Mouse (Mus musculus) cerebellum, adult 2 months (tissue): ENCODE data around the gene Kif27. TPM values are rescaled to one million over a fixed set of nuclear protein-coding genes. Genes with fewer than 3 reads are reported as not detected.

Source experiments
- DNase-seq, 2 experiments: peaks; one replicate each; pipeline ENCODE4 v3.0.0; 2021
- H3K27ac ChIP-seq: fragments of 200-500 bp; 2 replicates; pipeline ENCODE4 v1.5.1; 2012; ENCODE audit warnings: low read length, control low read depth, inconsistent platforms; ENCODE audit not compliant: insufficient read depth
- H3K27me3 ChIP-seq: fragments of 200-500 bp; 2 replicates; pipeline ENCODE4 v1.6.1; 2012; ENCODE audit warnings: inconsistent platforms, mild to moderate bottlenecking, low read length, moderate library complexity; ENCODE audit not compliant: control insufficient read depth, insufficient read depth
- H3K4me1 ChIP-seq: fragments of 200-500 bp; 2 replicates; pipeline ENCODE4 v1.6.1; 2011; ENCODE audit warnings: low read length; ENCODE audit not compliant: control insufficient read depth, insufficient read depth
- H3K4me3 ChIP-seq: fragments of 200-500 bp; replicated peaks from 2 replicates; pipeline ENCODE3; 2011; ENCODE audit warnings: mild to moderate bottlenecking, low read depth, low read length, control low read depth; ENCODE audit not compliant: insufficient read depth
- CTCF ChIP-seq: fragments of 200-500 bp; IDR thresholded peaks from 2 replicates; pipeline ENCODE4 v1.5.1; 2011; ENCODE audit warnings: low read depth, mild to moderate bottlenecking, control low read depth, low read length, moderate library complexity, borderline replicate concordance; ENCODE audit not compliant: insufficient read depth
- POLR2A ChIP-seq: fragments of 200-500 bp; IDR thresholded peaks from 2 replicates; pipeline ENCODE4 v1.6.1; 2011; ENCODE audit warnings: low read length, control low read depth, borderline replicate concordance; ENCODE audit not compliant: insufficient read depth
- WGBS: fragments of 180-500 bp; shearing (Covaris S2); methylation state at CpG from one replicate; pipeline ENCODE4 v1.1.7; 2018; 5-methylcytosine and 5-hydroxymethylcytosine counted together
- polyA plus RNA-seq: library from polyadenylated mRNA; depleted of rRNA; stranded (reverse); fragments of >200 nt; gene quantifications from 2 replicates; pipeline ENCODE4 v1.2.3, GENCODE M21; 2012

Gene Kif27
- polyA plus RNA-seq, 1 experiment = 0.47 TPM

DNA sequence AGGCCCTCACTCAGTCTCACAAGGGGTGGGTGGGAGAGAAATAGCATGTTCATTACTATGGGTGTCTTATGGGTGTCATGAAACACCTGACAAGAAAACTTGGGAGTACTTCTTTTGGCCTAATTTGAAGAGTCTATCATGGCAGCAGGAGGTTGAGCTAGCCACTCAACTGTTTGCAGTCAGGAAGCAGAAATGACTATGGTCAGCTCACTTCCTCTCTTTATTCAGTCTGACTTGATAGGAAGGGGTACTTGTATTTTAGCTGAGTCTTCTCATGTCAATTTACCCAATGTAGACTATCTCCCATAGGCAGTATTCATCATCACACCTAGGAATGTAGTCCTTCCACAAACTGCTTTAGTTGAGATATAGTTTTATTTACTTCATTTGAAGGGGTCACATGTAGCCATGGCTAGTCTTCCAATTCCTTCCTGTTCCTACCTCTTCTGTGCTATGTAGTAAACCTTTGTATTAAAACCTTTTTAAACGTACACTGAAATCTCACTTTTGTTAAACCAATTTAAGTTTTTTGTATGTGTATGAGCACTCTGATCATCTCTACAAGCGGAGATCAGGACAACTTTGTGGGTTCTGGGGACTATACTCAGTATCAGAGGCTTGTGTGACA is 30.5 kb upstream of the Kif27 start:
- Histone ChIP-seq H3K4me1 (no peaks in the 10 kb centered on the region), H3K27me3 (no peaks in the 10 kb centered on the region), H3K4me3 (no peak overlapping the region), H3K27ac (no peak overlapping the region)
- TF ChIP-seq POLR2A (no peak), CTCF (no peak)
- DNase-seq = no peak
- whole genome bisulfite sequencing = 80% methylated on average over 2 of the region's 2 CpGs

- WGBS = 50% methylated on average over 3 of the region's 3 CpGs
- TF ChIP-seq POLR2A = no peak
- no peak for TF ChIP-seq CTCF
- no peak overlapping the region for H3K4me3 ChIP-seq
- H3K27me3 ChIP-seq = no peaks in the 10 kb centered on the region
- no peak for DNase-seq
- no peak overlapping the region for H3K27ac ChIP-seq
- H3K4me1 ChIP-seq = no peaks in the 10 kb centered on the region
Observed at GRCm38 (mm10) chr13:58388379-58388778, 29.5 kb upstream of the Kif27 start.

GRCm38 (mm10) chr13:58387948-58388347 is 29.0 kb upstream of the Kif27 start:
- H3K27ac ChIP-seq = no peak overlapping the region
- H3K27me3 ChIP-seq = no peaks in the 10 kb centered on the region
- no peak overlapping the region for H3K4me3 ChIP-seq
- peak; percentile 77 for TF ChIP-seq CTCF
- TF ChIP-seq POLR2A = no peak
- WGBS = 20% methylated on average over 7 of the region's 7 CpGs
- peak; percentile 52 to 61 for DNase-seq
- no peaks in the 10 kb centered on the region for H3K4me1 ChIP-seq

- Histone ChIP-seq H3K27ac (no peak overlapping the region), H3K27me3 (no peaks in the 10 kb centered on the region), H3K4me3 (peak overlapping the region; percentile 71), H3K4me1 (no peaks in the 10 kb centered on the region)
- WGBS = 85% methylated on average over 7 of the region's 7 CpGs
- TF ChIP-seq CTCF = no peak
- no peak for TF ChIP-seq POLR2A
- DNase-seq = no peak
Observed at GRCm38 (mm10) chr13:58385547-58385920, 26.6 kb upstream of the Kif27 start.

DNA sequence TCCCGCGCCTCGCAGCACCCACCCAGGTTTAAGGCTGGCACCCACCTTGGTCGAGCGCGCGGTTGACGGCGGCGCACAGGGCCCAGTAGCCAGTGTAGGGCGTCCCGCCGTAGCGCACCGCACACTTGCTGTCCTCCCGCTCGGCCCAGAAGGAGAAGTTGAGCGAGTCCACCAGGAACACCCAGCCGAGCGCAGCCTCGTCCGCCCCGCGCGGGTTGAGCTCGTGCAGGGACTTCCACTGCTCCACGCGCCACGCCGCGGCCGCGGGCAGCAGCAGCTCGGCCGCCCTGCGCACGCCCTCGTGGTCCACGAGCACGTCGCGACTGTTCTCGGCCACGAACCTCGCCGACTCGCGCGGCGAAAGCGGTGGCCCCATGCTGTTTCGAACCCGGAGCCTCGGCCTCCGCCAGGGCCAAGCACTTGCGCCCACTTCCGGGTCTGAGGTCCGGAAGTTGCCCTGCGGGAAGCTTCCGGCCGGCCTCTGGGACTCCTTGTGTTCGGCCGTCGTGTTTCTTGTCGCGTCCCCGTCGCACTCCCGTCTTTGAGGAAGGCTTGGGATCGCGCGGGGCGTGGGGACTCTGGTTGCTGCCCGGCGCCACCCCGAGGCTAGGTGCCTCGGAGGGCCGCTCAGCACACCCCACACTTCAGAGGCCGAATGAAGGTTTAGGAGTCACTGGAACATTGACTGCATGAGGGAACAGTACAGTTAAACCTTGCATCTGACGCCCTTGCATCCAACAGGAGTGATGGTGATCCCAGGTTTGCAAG is 26.0 kb upstream of the Kif27 start, which contains the start of gene 2210016F16Rik:
Gene 2210016F16Rik, minus strand, starts transcription at position 447 of the 768 bp plus-strand sequence.
- Histone ChIP-seq H3K4me1 (no peaks in the 10 kb centered on the region), H3K4me3 (peak within 1 kb of the TSS; percentile 71), H3K27ac (no peak within 1 kb of the TSS), H3K27me3 (no peaks in the 10 kb centered on the region)
- WGBS = 2% methylated on average over 80 of the region's 80 CpGs
- no peak for TF ChIP-seq CTCF
- peak; percentile 41 to 61 for DNase-seq

- 38% methylated on average over 11 of the region's 11 CpGs for WGBS
- DNase-seq = no peak
- H3K27ac ChIP-seq = no peak overlapping the region
- no peaks in the 10 kb centered on the region for H3K4me1 ChIP-seq
- TF ChIP-seq POLR2A (no peak), CTCF (no peak)
- no peaks in the 10 kb centered on the region for H3K27me3 ChIP-seq
- peak overlapping the region; percentile 71 for H3K4me3 ChIP-seq
Observed at GRCm38 (mm10) chr13:58384371-58384770, 25.4 kb upstream of the Kif27 start.

DNA sequence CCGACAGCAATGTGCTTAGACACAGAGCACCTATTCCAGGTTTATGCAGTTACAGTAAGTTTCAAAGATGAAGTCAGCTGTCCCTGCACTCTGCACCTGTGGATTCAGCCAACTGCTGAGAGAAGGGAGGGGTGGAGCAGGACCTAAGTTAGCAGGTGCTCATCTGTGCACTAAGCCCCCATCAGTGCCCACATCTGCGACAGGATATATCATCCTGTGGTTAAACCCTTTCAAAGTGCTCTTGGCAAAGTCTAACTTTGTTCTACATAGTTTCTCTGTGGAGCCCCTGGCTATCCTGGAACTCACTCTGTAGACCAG is 14.2 kb upstream of the Kif27 start:
- WGBS = 88% methylated on average over 2 of the region's 2 CpGs
- Histone ChIP-seq H3K4me3 (no peak overlapping the region), H3K27me3 (no peaks in the 10 kb centered on the region), H3K27ac (no peak overlapping the region), H3K4me1 (no peaks in the 10 kb centered on the region)
- TF ChIP-seq CTCF = no peak
- no peak for TF ChIP-seq POLR2A
- DNase-seq = no peak
